Mouse (Mus musculus) adrenal gland, adult 18-20 months (tissue): ENCODE measurements around the gene Pitpnc1. TPM values are rescaled to one million over a fixed set of nuclear protein-coding genes. Genes with fewer than 3 reads are reported as not detected.
A peak's percentile ranks its signal among the peaks of the same experiment; 100 is the strongest.

Source experiments
- DNase-seq, 2 experiments: peaks; one replicate each; pipeline ENCODE4 v3.0.0; 2021 to 2022; ENCODE audit warnings: low spot score in 2 of 2
- total RNA-seq, 2 experiments: library from RNA; stranded (reverse); gene quantifications; 1 replicate in 1 of 2; 2 replicates in 1 of 2; pipeline ENCODE4 v1.2.3; 2021

Pitpnc1 gene
- total RNA-seq, 2 experiments from 2014 or later: 13.3 to 16.1 TPM

GRCm38 (mm10) chr11:107376272-107376671 lies 94.2 kb downstream of the Pitpnc1 start:
- DNase-seq: peak; percentile 41 to 42

- DNase-seq: no peak
Measured at GRCm38 (mm10) chr11:107375816-107376215, 94.7 kb downstream of the Pitpnc1 start.

- DNase-seq: no peak
Measured at GRCm38 (mm10) chr11:107373569-107373968, 96.9 kb downstream of the Pitpnc1 start.

GRCm38 (mm10) chr11:107373154-107373553 lies 97.3 kb downstream of the Pitpnc1 start:
- no peak for DNase-seq

- DNase-seq: no peak
Measured at GRCm38 (mm10) chr11:107372688-107373087, 97.8 kb downstream of the Pitpnc1 start.

GRCm38 (mm10) chr11:107370476-107370875 lies 100.0 kb downstream of the Pitpnc1 start:
- no peak for DNase-seq

- DNase-seq: no peak
Measured at GRCm38 (mm10) chr11:107369661-107370060, 100.8 kb downstream of the Pitpnc1 start.

- no peak for DNase-seq
Measured at GRCm38 (mm10) chr11:107365938-107366712, 104.4 kb downstream of the Pitpnc1 start.

GRCm38 (mm10) chr11:107358695-107359094 lies 111.8 kb downstream of the Pitpnc1 start:
- DNase-seq: no peak

GRCm38 (mm10) chr11:107356224-107356623 lies 114.3 kb downstream of the Pitpnc1 start:
- no peak for DNase-seq

GRCm38 (mm10) chr11:107355526-107355925 lies 115.0 kb downstream of the Pitpnc1 start:
- DNase-seq: no peak

- no peak for DNase-seq
Measured at GRCm38 (mm10) chr11:107354499-107355143, 115.9 kb downstream of the Pitpnc1 start.

GRCm38 (mm10) chr11:107352596-107352995 lies 117.9 kb downstream of the Pitpnc1 start:
- DNase-seq: no peak

GRCm38 (mm10) chr11:107349756-107350155 lies 120.7 kb downstream of the Pitpnc1 start:
- DNase-seq: no peak

- DNase-seq: no peak
Measured at GRCm38 (mm10) chr11:107343031-107343430, 127.5 kb downstream of the Pitpnc1 start.

GRCm38 (mm10) chr11:107342432-107342831 lies 128.1 kb downstream of the Pitpnc1 start:
- DNase-seq: no peak

GRCm38 (mm10) chr11:107341293-107341692 lies 129.2 kb downstream of the Pitpnc1 start:
- DNase-seq: peak; percentile 57 to 67

- DNase-seq: no peak
Measured at GRCm38 (mm10) chr11:107340793-107341192, 129.7 kb downstream of the Pitpnc1 start.

GRCm38 (mm10) chr11:107339224-107339805 lies 131.2 kb downstream of the Pitpnc1 start:
- no peak for DNase-seq

- no peak for DNase-seq
Measured at GRCm38 (mm10) chr11:107337391-107338148, 132.9 kb downstream of the Pitpnc1 start.

GRCm38 (mm10) chr11:107335756-107336155 lies 134.7 kb downstream of the Pitpnc1 start:
- DNase-seq: no peak
